Mouse (Mus musculus): ENCODE measurements around the gene Slc5a8. TPM values are rescaled to one million over a fixed set of nuclear protein-coding genes. Genes with fewer than 3 reads are reported as not detected.

Gene Slc5a8
- 0.05 TPM in 1 of 2 replicates, not detected in the other for polyA plus RNA-seq (2014; fragmentation: Nextera tagmentation; extraction: Ambion mirVana)

DNA sequence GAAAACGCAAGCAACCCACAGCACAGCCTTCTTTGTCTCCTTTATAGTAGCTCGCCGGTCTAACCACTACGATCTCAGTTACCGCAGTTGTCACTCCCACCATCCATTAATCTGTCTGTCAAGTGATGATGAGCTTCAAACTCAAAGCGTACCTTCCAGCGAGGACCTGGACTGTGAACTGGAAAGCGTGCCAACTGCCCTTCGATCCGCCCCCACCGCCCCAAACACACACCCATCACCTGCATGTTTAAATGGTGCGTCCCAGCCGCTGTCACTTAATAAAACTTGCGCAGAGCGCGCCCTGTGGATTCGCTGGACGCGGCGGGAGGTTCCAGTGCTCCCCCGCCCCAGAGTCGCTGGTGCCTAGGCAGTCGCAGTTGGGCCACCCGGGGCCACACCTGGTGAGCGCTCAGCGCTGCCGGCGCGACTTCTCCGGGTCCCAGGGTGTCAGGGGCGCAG lies at the start of gene Slc5a8:
Gene Slc5a8, plus strand, starts transcription at position 361 of the 459 bp plus-strand sequence.
- Histone ChIP-seq H3K36me3 (ENCODE audit: control insufficient read depth, insufficient read depth, low read length) (no peaks in the 10 kb centered on the region), H3K9ac (ENCODE audit: low read length) (no peak within 1 kb of the TSS), H3K4me2 (peak within 1 kb of the TSS; percentile 51), H3K4me1 (ENCODE audit: control insufficient read depth, insufficient read depth, low read length) (peaks cover 6% of the 10 kb centered on the region), H3K27me3 (ENCODE audit: control insufficient read depth, insufficient read depth, low read length) (peaks cover 19% of the 10 kb centered on the region), H3K27ac (ENCODE audit: low read depth, low read length) (no peak within 1 kb of the TSS), H3K4me3 (ENCODE audit: low read depth, low read length) (peak within 1 kb of the TSS; percentile 23), H3K9me3 (ENCODE audit: control insufficient read depth, low read length) (no peaks in the 10 kb centered on the region)
- 5% methylated on average over 30 of the region's 31 CpGs for WGBS
- ATAC-seq (ENCODE audit: low FRiP score) = 0 out of 2 replicates have a peak, but pooled peaks have one; percentile 14
- peak; percentile 89 for DNase-seq (ENCODE audit: low spot score, missing footprints)

DNA sequence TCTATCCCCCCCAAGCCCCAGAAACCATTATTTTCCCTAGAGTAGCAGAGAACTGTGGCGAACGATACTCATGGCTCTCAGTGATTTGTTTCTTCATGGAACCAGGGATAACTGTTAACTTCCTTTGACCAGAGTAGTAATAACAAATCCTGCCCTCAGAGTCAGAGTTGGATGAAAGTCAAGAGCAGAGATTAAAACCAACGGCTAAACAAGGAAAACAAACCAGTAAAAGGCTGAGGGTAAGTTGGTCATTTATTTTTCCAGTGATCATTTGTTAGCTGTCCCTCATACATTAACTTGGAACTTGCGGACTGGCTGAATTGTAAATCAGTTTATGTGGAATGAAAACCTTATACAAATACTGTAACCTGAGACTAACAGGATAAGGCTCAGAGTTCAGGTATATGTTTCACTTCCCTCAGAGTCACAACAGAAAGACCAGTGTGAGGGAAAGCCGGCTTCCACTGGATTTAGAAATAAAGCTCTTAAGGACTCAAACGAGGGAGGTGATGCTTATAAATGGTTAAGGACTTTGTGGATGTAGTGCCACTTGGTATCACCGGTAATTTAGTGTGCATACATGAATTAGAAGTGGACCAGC lies 36.8 kb upstream of the Slc5a8 start:
- whole genome bisulfite sequencing = 86% methylated on average over 7 of the region's 7 CpGs
- DNase-seq (ENCODE audit: low spot score, missing footprints) (no peak), ATAC-seq (ENCODE audit: low FRiP score) (no peak)
- Histone ChIP-seq H3K4me2 (no peak overlapping the region), H3K9me3 (ENCODE audit: control insufficient read depth, low read length) (no peaks in the 10 kb centered on the region), H3K4me1 (ENCODE audit: control insufficient read depth, insufficient read depth, low read length) (no peaks in the 10 kb centered on the region), H3K9ac (ENCODE audit: low read length) (no peak overlapping the region), H3K36me3 (ENCODE audit: control insufficient read depth, insufficient read depth, low read length) (no peaks in the 10 kb centered on the region), H3K27me3 (ENCODE audit: control insufficient read depth, insufficient read depth, low read length) (no peaks in the 10 kb centered on the region), H3K27ac (ENCODE audit: low read depth, low read length) (no peak overlapping the region), H3K4me3 (ENCODE audit: low read depth, low read length) (no peak overlapping the region)

DNA sequence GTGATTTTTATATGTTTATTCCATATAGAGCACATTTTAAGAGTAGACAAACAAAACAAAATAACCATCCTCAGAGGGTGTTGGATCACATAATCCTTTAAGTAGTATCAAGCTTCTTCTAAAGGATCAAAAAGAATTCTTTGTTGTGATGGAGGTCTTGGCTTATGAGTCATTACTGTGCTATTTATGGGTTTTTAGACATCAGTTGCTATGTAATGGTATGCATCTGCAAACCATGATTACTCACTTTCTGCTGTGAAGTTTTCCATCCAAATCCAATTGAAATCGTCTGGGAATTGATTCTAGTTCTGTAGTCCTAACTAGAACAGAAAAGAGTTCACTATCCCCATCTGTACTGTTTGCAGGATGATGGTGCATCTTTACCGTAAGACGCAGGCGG lies 35.8 kb upstream of the Slc5a8 start:
- no peaks in the 10 kb centered on the region for H3K36me3 ChIP-seq (ENCODE audit: control insufficient read depth, insufficient read depth, low read length)
- no peak for ATAC-seq (ENCODE audit: low FRiP score)
- H3K9me3 ChIP-seq (ENCODE audit: control insufficient read depth, low read length) = no peaks in the 10 kb centered on the region
- no peaks in the 10 kb centered on the region for H3K4me1 ChIP-seq (ENCODE audit: control insufficient read depth, insufficient read depth, low read length)
- no peak overlapping the region for H3K4me2 ChIP-seq
- no peak overlapping the region for H3K27ac ChIP-seq (ENCODE audit: low read depth, low read length)
- no peak overlapping the region for H3K9ac ChIP-seq (ENCODE audit: low read length)
- no peak for DNase-seq (ENCODE audit: low spot score, missing footprints)
- H3K27me3 ChIP-seq (ENCODE audit: control insufficient read depth, insufficient read depth, low read length) = no peaks in the 10 kb centered on the region
- no peak overlapping the region for H3K4me3 ChIP-seq (ENCODE audit: low read depth, low read length)
- WGBS = 91% methylated on average over 4 of the region's 4 CpGs

DNA sequence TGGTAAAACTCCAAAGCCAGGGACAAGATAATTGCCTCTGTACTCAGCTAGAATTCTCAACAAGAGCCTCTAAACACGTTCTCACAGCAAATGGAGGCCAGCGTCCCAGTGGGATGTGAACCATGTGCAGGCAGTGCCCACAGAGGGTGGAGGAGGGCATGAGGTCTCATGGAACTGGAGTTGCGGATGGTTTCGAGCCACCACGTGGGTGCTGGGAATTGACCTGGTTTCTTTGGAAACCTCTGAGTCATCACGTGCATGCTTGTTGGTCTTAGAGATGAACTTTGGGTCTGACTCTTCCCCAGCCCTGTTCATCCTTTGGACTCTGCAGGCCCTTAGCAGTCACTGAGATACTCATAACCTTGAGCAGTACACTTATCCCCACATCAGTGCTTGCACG lies 32.5 kb upstream of the Slc5a8 start:
- no peak overlapping the region for H3K4me2 ChIP-seq
- H3K36me3 ChIP-seq (ENCODE audit: control insufficient read depth, insufficient read depth, low read length) = no peaks in the 10 kb centered on the region
- H3K9ac ChIP-seq (ENCODE audit: low read length) = no peak overlapping the region
- 88% methylated on average over 7 of the region's 7 CpGs for WGBS
- ATAC-seq (ENCODE audit: low FRiP score) (no peak), DNase-seq (ENCODE audit: low spot score, missing footprints) (no peak)
- no peaks in the 10 kb centered on the region for H3K9me3 ChIP-seq (ENCODE audit: control insufficient read depth, low read length)
- no peaks in the 10 kb centered on the region for H3K4me1 ChIP-seq (ENCODE audit: control insufficient read depth, insufficient read depth, low read length)
- H3K27me3 ChIP-seq (ENCODE audit: control insufficient read depth, insufficient read depth, low read length) = no peaks in the 10 kb centered on the region
- no peak overlapping the region for H3K4me3 ChIP-seq (ENCODE audit: low read depth, low read length)
- no peak overlapping the region for H3K27ac ChIP-seq (ENCODE audit: low read depth, low read length)

DNA sequence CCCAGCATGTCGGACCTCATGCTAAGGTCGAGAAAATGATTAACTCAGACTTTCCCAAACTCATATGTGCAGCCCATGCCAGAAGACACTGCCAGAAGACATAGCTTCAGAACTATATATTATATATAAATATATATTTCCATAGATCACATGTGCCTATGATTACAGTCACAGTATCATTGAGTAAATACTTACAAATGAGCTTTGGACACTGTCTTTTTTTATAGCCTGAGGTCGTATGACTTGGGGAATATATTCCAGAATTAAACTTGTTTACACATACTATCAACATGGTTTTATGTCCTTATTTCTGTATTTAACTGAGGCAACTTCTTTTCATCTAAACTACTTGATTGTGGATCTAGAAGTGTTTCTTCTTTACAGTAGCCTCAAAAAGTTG lies 24.9 kb upstream of the Slc5a8 start:
- Histone ChIP-seq H3K27ac (ENCODE audit: low read depth, low read length) (no peak overlapping the region), H3K9me3 (ENCODE audit: control insufficient read depth, low read length) (no peaks in the 10 kb centered on the region), H3K27me3 (ENCODE audit: control insufficient read depth, insufficient read depth, low read length) (no peaks in the 10 kb centered on the region), H3K4me1 (ENCODE audit: control insufficient read depth, insufficient read depth, low read length) (no peaks in the 10 kb centered on the region), H3K4me2 (no peak overlapping the region), H3K4me3 (ENCODE audit: low read depth, low read length) (no peak overlapping the region), H3K9ac (ENCODE audit: low read length) (no peak overlapping the region), H3K36me3 (ENCODE audit: control insufficient read depth, insufficient read depth, low read length) (no peaks in the 10 kb centered on the region)
- 68% methylated on average over 3 of the region's 3 CpGs for WGBS
- ATAC-seq (ENCODE audit: low FRiP score) (no peak), DNase-seq (ENCODE audit: low spot score, missing footprints) (no peak)

DNA sequence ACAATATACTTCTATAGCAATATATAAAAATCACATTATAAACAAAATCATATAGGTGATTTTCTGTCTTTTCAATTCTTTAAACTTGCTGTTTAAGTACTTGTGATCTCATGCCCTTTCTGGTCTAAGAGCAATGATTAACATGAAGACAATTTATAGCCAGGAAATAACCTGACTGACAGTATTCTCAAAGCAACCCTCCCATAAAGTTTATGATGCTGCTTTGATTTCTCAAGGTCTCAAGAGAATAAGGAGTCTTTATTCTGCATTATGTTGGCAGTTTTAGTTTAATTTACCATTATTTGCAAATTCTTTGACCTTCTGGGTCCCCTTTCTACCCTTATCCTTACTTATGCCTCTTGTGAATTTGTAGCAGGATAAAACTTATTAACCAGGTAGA lies 24.4 kb upstream of the Slc5a8 start:
- Histone ChIP-seq H3K27me3 (ENCODE audit: control insufficient read depth, insufficient read depth, low read length) (no peaks in the 10 kb centered on the region), H3K4me1 (ENCODE audit: control insufficient read depth, insufficient read depth, low read length) (no peaks in the 10 kb centered on the region), H3K36me3 (ENCODE audit: control insufficient read depth, insufficient read depth, low read length) (no peaks in the 10 kb centered on the region), H3K9ac (ENCODE audit: low read length) (no peak overlapping the region), H3K4me3 (ENCODE audit: low read depth, low read length) (no peak overlapping the region), H3K9me3 (ENCODE audit: control insufficient read depth, low read length) (no peaks in the 10 kb centered on the region), H3K4me2 (no peak overlapping the region), H3K27ac (ENCODE audit: low read depth, low read length) (no peak overlapping the region)
- DNase-seq (ENCODE audit: low spot score, missing footprints) (no peak), ATAC-seq (ENCODE audit: low FRiP score) (no peak)

DNA sequence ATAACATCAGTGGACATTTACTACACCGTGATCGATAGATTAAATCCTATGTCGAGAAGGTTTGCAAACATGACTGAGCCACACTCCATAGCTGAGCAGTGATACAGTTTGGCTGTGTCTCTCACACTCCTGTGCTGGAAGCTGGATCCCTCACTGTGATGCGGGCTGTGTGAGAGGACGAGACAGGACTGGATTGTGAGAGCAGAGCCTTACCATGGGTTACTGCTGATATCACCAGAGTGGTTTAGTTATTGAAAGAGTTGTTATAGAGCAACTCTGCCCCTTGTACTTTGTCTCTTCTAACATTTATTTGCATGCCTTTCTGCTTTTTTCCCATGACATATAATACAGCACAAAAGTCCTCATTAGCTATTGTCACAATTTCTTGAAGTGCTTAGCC lies 23.5 kb upstream of the Slc5a8 start:
- DNase-seq (ENCODE audit: low spot score, missing footprints) = no peak
- Histone ChIP-seq H3K4me3 (ENCODE audit: low read depth, low read length) (no peak overlapping the region), H3K9me3 (ENCODE audit: control insufficient read depth, low read length) (no peaks in the 10 kb centered on the region), H3K27ac (ENCODE audit: low read depth, low read length) (no peak overlapping the region), H3K9ac (ENCODE audit: low read length) (no peak overlapping the region), H3K27me3 (ENCODE audit: control insufficient read depth, insufficient read depth, low read length) (no peaks in the 10 kb centered on the region), H3K4me1 (ENCODE audit: control insufficient read depth, insufficient read depth, low read length) (no peaks in the 10 kb centered on the region), H3K4me2 (no peak overlapping the region), H3K36me3 (ENCODE audit: control insufficient read depth, insufficient read depth, low read length) (no peaks in the 10 kb centered on the region)
- no peak for ATAC-seq (ENCODE audit: low FRiP score)
- WGBS = 88% methylated on average over 5 of the region's 5 CpGs

DNA sequence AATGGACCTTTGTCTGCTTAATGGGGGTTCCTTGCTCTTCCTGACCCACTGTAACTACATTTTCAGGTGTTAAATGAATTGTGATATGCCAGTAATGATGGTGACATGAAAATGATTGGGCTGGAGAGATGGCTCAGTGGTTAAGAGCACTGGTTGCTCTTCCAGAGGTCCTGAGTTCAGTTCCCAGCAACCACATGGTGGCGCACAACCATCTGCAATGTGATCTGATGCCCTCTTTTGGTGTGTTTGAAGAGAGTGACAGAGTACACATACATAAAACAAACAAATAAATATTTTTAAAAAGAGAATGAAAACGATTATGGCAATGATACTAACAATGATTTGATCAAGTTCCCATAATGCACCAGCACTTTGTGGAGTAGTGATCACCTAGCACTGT lies 19.8 kb upstream of the Slc5a8 start:
- Histone ChIP-seq H3K4me3 (ENCODE audit: low read depth, low read length) (no peak overlapping the region), H3K27me3 (ENCODE audit: control insufficient read depth, insufficient read depth, low read length) (no peaks in the 10 kb centered on the region), H3K36me3 (ENCODE audit: control insufficient read depth, insufficient read depth, low read length) (no peaks in the 10 kb centered on the region), H3K9ac (ENCODE audit: low read length) (no peak overlapping the region), H3K4me2 (no peak overlapping the region), H3K27ac (ENCODE audit: low read depth, low read length) (no peak overlapping the region), H3K9me3 (ENCODE audit: control insufficient read depth, low read length) (no peaks in the 10 kb centered on the region), H3K4me1 (ENCODE audit: control insufficient read depth, insufficient read depth, low read length) (no peaks in the 10 kb centered on the region)
- ATAC-seq (ENCODE audit: low FRiP score) (no peak), DNase-seq (ENCODE audit: low spot score, missing footprints) (no peak)
- WGBS = 65% methylated on average over 2 of the region's 2 CpGs

DNA sequence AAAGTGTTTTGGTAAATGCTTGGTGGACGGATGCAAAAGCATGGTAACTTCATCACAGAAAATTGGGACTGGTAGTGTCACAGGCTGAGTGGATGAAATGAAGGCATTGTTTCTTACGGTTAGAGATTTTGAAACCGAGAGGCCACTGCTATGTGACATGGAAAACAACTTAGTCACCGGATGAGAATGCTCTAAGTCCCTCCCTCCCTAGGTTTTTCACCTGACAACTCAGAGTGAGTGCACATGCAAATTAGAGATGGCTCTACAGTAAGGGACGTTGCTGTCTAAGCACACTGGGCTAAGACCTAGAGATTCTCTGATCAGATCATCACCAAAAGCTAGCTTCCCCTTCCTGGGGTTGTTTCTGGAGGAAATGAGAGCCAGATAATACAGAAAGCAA lies 10.9 kb upstream of the Slc5a8 start:
- Histone ChIP-seq H3K4me1 (ENCODE audit: control insufficient read depth, insufficient read depth, low read length) (no peaks in the 10 kb centered on the region), H3K4me2 (no peak overlapping the region), H3K9ac (ENCODE audit: low read length) (no peak overlapping the region), H3K36me3 (ENCODE audit: control insufficient read depth, insufficient read depth, low read length) (no peaks in the 10 kb centered on the region), H3K27me3 (ENCODE audit: control insufficient read depth, insufficient read depth, low read length) (no peaks in the 10 kb centered on the region), H3K9me3 (ENCODE audit: control insufficient read depth, low read length) (no peaks in the 10 kb centered on the region), H3K4me3 (ENCODE audit: low read depth, low read length) (no peak overlapping the region), H3K27ac (ENCODE audit: low read depth, low read length) (no peak overlapping the region)
- 70% methylated on average over 5 of the region's 5 CpGs for WGBS
- DNase-seq (ENCODE audit: low spot score, missing footprints) (no peak), ATAC-seq (ENCODE audit: low FRiP score) (no peak)

Data from midbrain, embryonic 11.5 days (tissue).